Mouse (Mus musculus) embryonic fibroblast, embryonic 13.5 days (primary cell): ENCODE measurements around the gene Ahnak.

Source experiments
- CTCF ChIP-seq: IDR thresholded peaks from 2 replicates; pipeline ENCODE4 v1.5.1; 2011; ENCODE audit warnings: mild to moderate bottlenecking, control low read depth, low read length, moderate library complexity, borderline replicate concordance; ENCODE audit not compliant: insufficient read depth
- POLR2A ChIP-seq: IDR thresholded peaks from 2 replicates; pipeline ENCODE4 v1.6.1; 2011; ENCODE audit warnings: low read depth, mild to moderate bottlenecking, control low read depth, low read length, moderate library complexity

DNA sequence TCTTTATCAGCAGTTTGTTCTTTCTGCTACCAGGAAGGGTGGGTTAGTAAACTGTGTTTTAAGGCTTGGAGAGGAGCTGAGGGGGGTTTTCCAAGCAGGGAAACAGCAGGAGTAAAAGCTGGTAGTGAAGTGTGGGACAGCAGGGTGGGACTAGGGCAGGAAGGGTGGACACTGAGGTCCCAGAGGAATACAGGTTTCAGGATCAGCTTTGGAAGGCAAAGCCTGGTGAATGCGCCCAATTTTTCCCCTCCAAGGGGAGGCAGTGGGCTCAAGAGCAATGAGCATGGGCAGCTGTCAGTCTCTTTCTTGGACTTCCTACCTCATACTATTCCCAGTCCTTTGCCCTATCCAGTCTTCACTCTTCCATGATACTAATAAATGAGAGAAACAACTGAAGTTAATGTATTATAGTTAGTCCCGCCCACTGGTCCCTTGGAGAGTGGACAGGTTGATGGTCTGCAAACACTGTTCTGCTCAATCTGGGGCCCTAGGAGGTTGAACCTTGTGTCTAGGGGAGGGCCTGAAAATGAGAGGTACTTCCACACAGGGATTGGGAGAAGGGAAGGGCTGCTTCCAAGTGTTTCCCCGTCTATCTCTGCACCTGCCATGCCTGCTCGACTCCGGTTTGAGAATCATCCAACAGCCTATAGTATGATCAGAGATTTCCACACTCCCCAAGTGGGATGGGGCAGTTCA lies 36.6 kb downstream of the Ahnak start:
- no peak for TF ChIP-seq CTCF
- no peak for TF ChIP-seq POLR2A
